Comparison of ENCODE assay signal across 12 mouse cellular contexts in genomic region chr6:51505671-51506070, GRCm38 (mm10).
"Had no signal": no experiment of that assay in that cellular context is flagged by ENCODE, and none has a peak within 500 bp of the region (broad histone marks: within the 10 kb centered on the region; RNA-seq: fewer than 3 reads in every experiment).

No protein-coding gene starts in this region.

- H3K27ac ChIP-seq: layer of hippocampus, adult 2 months; limb, embryonic 13.5 days; liver, embryonic 14.5 days; midbrain, embryonic 12.5 days; neural tube, embryonic 15.5 days had no signal

- H3K27me3 ChIP-seq: limb, embryonic 13.5 days; midbrain, embryonic 12.5 days; neural tube, embryonic 15.5 days had no signal

- H3K4me3 ChIP-seq: layer of hippocampus, adult 2 months; limb, embryonic 13.5 days; midbrain, embryonic 12.5 days; myocyte; neural tube, embryonic 15.5 days had no signal

- DNase-seq: kidney, adult 8-10 months; kidney, postnatal 36 days; left cerebral cortex, postnatal 4 days; lung, adult 18-20 months; right cerebral cortex, postnatal 14 days had no signal

- H3K9ac ChIP-seq: limb, embryonic 13.5 days; liver, embryonic 14.5 days; midbrain, embryonic 12.5 days; neural tube, embryonic 15.5 days had no signal

- H3K36me3 ChIP-seq: limb, embryonic 13.5 days; midbrain, embryonic 12.5 days; neural tube, embryonic 15.5 days had no signal

- H3K4me2 ChIP-seq: limb, embryonic 13.5 days; midbrain, embryonic 12.5 days; neural tube, embryonic 15.5 days had no signal

- H3K9me3 ChIP-seq: limb, embryonic 13.5 days; midbrain, embryonic 12.5 days; neural tube, embryonic 15.5 days had no signal

- ATAC-seq: intestine, postnatal 0 days had no signal
